Mouse (Mus musculus): ENCODE measurements around the gene Scamp1.
A peak's percentile ranks its signal among the peaks of the same experiment; 100 is the strongest.

The Scamp1 gene

DNA sequence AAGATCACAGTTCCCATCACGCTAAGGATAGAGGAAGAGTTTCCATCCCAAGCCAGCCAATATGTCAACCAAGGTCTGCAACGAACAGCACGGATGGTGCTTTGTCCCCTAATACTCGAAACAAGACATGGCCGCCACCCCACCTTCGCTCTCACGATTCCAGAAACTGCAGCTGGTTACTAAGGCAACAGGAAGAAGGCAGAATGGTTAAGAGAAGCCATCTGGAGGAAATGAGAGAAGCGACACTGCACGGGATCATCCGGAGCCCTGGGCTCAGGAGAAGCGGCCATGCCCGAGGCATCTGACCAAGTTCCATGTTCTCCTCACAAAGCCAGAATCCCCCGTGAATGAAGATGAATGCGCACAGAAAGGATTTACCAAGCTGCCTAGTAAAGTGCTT is 62.0 kb downstream of the Scamp1 start:
- DNase-seq (ENCODE audit: low read depth), result no peak

DNA sequence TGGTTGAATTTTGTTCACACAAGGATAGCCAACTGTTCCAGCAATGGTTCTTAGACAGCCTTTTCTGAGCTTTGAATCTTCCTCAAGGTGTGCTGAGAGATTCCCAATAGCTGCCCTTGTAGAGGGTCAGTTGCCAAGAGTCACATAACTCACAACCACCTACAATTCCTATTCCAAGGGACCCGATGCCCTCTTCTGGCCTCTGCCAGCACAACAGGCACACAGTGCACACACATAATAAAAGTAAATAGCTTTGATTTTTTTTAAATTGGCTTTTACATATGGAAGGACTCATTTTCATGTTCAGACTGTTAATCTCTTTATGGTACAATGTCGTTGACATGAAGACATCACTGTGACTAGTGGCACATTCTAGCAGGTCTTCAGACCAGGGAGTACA is 72.9 kb downstream of the Scamp1 start:
- DNase-seq (ENCODE audit: low read depth), result no peak

DNA sequence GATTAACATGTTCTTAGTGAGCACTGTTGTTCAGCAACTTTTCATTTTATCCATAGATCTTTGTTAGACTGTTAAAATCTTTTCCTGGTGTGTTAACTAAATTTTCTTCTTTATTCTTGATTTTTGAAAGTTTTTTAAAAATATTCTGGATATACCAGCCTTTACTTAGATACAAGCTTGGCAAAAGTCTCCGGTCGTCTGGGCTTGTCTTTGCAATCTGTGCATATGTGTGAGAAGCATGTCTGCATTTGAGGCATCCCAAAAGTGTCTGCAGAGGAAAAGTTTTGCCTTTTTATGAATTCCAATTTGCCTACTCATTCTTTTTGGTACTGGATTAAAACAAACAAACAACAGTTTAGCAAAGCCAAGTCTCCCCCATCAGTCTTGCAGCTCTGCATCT is 73.5 kb downstream of the Scamp1 start:
- DNase-seq (ENCODE audit: low read depth), result no peak

DNA sequence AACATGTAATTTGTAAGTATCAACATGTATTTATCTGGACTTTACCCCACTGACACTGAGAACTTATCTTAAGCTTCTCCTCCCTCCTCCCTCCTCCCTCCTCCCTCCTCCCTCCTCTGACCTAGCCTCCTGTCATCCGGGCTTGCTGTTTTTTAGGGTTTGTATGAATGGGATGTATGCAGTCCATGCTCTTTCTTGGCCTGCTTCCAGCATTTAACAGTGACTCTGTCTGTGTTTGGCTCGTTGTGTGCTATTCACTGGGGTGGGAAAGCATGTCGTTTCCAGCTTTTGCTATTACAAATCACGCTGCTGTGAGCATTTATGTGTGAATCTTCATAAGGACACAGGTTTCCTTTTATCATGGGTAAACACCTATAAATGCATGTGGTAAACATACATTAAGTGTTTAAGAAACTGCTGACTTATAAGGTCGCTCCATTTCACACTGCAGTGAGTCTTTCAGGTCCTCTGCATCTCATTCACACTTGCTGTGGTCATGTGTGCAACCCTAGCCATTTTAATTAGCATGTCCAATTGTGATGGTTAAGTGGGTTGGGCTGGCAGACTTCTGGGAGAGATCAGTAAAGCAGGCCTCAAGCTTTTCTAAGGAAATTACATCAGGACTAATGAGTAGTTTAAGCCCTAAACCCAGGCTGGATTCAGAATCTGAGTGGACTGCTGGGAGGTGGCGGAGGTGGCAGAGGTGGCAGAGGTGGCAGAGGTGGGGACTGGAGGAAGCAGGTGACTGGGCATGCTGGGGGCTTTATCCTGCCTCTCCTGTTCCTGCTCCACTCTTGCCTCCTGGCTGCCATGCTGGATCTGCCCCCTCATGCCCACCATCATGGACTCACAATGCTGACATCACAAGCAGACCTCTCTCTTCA is 74.2 kb downstream of the Scamp1 start:
- DNase-seq (ENCODE audit: low read depth), result no peak

DNA sequence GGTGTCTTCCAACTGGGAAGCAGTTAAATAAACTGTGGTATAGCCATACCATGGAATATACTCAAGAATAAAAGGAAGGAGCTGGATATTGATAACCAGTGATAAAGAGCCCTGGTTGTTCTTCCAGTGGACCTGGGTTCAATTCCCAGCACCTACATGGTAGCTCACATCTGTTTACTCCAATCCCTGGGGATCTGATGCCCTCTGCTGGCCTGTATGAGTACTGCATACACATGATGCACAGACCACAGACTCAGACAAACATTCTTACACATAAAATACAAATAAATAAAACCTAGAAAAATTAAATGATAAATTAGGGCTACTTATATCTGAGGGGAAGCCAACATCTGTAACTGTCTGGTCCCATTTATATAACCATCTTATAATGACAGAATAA is 76.8 kb downstream of the Scamp1 start:
- peak; percentile 12 for DNase-seq (ENCODE audit: low read depth)

DNA sequence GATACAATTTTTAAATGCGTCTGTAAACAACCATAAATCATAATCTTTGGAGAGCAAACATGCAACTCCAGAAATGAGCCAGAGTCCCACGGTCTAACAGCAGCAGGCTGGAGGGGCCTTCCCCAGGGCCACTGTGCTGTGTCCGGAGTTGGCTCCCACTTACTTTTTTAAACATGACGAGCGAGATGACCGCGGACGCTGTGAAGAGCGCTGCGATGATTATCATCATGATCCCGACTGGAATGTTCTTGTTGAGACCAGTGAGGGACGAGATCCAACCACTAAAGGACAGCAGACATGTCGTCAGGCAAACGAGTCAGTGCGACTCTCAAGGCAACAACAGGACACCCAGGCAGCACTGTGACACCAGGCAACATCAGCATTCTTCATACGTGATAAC is 77.7 kb downstream of the Scamp1 start:
- no peak for DNase-seq (ENCODE audit: low read depth)

DNA sequence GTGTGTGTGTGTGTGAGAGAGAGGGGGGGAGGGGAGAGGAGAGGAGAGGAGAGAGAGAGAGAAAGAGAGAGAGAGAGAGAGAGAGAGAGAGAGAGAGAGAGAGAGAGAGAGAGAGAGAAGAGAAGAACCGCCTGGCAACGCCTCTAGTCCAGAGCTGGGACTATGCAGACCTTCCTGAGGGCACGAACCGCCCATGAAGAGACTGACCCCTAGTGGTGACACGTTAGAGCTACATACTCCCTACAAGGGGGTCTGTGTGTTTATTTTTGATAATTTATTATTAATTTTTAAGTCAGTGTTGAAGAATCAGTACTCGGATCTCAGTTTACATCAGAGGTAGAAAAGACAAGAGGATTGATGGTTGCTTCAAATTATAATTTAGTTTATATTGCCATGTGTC is 80.4 kb downstream of the Scamp1 start:
- peak; percentile 53 for DNase-seq (ENCODE audit: low read depth)

DNA sequence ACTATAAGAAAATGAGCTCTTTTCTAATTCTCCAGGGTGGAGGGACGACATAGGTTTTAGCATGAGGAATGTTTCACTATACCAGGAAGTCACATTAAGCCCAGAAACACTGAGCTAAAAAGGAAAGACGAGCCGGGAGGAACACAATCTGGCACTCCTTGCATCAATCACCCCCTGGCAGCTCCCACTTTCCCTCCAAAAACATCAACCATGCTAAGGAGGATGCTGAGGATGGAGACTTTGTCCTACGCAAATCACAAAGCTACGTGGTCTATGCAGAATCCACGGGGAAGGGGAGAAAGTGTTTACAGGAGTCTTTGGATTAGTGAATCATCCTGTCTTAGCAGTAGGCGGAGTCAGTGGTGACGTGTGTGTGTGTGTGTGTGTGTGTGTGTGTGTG is 85.8 kb downstream of the Scamp1 start:
- DNase-seq (ENCODE audit: low read depth), result no peak

DNA sequence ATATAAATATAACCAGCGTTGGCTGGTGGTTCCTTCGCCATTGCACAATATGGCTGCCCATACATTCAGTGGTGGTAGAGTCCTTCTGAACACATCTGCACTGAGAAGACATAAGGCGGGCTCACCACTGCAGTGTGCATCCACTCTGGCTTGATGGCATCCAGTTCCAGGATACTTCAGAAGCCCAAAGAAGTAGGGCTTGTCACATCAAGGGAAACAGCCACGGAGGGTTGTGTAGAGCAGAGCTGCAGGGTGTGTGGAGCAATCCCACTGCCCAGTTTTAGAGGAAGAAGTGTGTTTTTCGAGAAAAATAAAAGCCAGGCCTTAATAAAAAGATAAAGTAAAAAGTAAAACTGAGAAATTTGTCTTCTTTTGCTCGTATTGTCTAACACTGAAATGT is 87.0 kb downstream of the Scamp1 start:
- no peak for DNase-seq (ENCODE audit: low read depth)

DNA sequence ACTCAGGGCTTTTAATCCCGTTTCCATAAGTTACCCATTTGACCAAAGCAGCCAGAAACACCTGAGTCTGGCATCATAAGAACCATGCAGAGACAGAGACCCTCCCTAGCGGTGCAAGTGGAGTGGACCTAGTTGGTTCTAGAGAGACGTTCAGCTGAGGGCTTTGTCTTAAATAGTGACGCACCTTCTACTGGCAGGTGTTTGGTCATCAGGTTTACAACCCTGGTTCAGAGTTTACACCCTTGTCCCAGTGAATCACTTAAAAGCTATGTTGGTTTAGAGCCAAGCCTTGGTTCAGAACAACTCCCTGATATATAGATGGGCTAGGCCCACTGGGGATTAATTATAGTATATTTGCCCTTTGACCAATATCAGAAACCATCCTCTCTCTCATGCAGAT is 92.4 kb downstream of the Scamp1 start:
- DNase-seq (ENCODE audit: low read depth), result no peak

DNA sequence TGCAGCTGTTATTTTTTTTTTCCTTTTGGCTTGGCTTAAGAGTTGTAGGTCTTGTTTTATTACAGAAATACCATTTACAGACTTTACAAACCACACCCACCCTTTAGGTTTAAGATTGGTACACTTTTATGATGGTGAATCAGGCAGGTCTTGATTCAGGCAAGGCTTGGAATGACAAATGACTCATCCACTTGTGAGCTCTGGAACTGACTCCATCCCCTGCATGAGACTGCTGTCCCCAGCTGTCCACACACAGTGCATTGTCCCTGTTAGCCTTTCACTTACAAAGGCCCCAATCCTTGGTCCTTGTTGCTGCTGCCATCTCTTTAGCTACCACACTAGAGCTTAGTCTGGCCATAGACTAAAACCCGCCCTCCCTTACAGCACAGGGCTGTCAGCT is 95.3 kb downstream of the Scamp1 start:
- no peak for DNase-seq (ENCODE audit: low read depth)

DNA sequence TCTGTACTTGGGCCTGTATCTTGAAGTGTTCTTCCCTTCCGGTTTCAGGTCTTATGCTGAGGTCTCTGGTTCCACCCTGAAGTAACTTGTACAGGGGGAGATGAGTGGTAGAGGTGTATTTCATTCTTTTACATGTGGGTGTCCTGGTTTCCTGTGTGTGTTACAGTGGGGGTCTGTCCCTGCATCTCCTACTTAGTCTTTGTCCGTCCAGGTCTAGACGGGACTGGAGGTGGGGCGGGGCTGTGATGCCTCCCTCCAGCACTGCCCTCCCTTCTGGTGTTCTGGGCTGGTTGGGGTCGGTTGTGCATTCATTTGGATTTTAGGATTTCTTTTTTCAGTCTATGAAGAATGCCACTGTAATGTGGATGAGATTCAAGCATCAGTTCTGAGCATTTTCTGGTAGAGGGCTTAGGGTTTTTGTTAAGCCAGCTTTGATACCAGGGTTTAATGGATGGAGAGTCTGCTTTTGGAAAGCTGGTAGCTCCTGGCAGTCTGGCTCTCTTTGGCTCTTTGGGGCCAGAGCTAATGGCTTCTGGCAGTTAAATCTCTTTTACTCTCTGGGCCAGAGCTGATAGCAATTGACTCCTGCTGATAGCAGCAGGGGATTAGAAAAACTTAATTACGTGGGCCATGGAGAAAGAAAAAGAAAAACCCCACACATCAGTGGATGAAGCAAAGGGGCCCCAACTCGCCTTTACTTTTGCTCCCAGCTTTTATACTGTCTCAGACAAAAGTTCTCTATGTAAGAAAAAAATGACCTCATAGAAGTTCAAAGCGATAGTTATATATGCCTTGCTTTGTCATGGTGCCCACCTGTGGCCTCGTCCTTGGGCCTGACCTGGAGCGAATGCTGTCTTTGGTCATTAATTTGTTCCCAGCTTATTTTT is 97.2 kb downstream of the Scamp1 start:
- no peak for DNase-seq (ENCODE audit: low read depth)

DNA sequence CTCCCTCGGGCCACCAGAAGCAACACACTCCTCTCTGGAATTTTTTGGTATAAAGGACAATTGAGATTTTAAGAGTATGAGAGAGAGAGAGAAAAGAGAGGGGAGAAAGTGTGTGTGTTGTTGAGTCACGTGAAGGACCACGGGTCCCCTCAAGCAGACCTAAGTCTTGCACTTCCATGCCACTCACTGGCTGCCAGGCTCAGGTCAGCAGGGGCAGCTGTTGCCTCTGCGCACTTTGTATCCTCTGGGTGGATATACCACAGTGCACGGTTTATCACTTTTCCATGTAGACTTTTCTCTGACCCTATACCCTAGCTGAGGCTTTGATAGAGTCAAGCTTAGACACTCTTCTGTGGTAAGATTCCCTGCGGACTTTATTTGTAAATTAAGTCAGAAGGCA is 100.0 kb downstream of the Scamp1 start:
- DNase-seq (ENCODE audit: low read depth), result no peak

DNA sequence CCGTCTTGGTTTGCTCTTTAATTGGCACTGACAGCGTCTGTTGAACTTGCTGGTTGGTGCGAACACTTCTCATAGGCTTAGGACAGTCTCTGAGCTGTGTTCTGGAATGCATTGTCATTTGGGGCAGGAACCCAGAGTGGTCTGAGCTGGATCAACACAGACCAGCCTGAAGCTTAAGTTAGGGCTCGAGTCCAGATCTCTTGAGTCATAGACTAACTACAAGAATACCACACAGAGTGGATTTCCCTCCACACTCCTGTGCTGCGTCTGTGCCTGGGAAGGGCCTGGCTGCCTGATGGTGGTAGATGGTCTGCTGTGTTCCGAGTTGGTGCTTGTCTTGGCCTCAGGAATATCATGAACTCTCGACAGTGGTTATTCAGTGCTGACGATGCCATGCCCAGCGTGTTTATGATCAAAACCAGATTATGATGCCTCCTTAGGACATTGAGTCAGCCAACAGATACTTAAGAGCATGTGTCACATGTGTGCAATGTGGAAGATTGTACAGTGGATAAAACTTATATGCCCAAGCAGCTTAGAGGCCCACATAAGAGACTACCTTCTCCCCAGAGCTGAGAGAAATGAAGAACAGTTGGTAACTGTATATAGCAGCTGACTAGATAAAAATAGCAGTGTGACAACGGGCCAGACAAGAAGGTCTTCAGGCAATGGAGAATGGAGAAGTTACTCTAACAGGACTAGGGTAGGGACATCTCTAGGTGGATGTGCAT is 100.8 kb downstream of the Scamp1 start:
- DNase-seq (ENCODE audit: low read depth), result no peak

DNA sequence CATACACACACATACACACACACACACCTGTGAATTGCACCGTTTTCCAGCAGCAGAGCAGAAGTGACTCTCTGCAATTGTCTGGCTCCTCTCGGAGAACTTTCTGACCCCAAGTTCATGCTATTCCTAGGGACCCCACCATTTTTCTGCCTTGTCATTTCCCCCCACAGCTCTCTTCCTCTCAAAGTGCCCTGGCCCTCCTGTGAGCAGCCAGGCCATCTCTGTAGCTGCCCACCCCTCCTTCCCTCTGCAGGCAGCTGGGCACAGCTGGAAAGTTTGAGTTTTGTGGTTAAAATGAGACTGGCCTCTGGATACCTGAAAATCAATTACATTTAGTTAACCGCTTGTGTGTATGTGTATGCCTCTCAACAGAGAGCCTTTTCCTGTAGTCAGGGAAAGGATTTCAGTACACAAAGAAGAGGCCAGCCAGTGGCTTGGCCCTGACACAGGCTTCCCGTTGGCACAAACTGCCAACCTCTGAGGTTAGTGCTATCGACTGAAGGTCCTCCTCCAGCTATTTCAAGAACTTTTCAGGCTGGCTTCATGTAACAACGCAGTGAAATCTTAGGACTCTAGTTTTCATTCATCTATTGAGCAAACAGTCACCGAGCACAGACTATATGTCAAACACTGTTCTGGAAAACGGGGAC is 102.2 kb downstream of the Scamp1 start:
- DNase-seq (ENCODE audit: low read depth), result no peak

DNA sequence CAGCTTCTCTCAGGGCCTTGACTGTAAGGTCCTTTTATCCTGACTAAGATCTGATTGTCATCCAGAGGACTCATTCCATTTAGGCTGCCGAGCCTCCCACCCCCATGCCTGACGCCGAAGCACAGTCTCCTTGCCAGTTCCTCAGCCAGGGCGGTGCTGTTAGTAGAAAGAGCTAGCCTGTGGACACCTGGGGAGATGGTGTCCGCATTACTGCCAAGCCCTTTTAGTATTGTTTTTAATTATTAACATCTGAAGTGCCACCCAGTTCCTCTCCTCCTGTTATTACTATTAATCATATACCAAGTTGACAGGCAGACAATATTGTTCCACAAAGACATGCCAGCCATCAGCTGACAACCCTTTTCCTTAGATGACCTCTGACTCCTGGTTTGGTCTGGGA is 103.6 kb downstream of the Scamp1 start:
- DNase-seq (ENCODE audit: low read depth), result no peak

DNA sequence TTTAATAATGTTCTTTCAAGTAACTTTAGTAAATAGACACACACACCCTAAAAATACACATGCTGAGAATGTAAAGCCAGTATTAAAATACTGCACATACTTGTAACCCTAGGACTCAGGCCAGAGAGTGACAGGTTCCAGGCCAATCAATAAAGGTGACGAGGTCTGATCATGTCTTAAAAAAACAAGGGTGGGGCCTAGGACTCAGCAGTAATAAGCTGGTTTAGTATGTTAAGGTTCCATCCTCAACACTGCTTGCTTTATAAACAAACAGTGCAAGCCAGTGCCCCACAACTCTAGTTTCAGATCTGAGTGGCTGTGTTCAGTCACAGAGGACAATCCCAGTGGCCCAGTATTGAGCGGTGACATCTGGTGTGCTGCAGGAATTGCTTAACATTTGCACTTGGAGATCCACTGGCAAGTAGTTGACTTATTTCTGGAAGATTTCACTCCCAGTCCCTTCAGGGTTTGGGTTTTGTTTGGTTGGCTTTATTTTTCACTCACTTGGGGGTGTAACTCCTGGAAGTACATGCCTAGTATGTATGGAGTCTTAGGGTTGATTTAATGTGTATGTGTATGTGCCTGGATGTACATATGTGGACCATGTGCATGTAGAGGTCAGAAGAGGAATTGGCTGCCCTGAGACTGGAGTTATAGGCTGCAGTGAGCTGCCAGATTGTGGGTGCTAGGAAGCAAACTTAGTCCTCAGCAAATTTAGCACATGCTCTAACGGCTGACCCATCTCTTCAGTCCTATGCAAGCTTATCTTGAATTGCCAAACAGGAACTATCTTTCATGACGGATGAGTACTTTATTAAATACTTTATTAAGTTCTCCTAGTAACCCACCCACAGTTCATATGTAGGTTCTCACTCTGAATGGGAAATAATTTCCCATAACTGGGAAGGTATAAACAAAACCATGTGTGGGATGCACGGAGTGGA is 104.9 kb downstream of the Scamp1 start:
- DNase-seq (ENCODE audit: low read depth), result no peak

DNA sequence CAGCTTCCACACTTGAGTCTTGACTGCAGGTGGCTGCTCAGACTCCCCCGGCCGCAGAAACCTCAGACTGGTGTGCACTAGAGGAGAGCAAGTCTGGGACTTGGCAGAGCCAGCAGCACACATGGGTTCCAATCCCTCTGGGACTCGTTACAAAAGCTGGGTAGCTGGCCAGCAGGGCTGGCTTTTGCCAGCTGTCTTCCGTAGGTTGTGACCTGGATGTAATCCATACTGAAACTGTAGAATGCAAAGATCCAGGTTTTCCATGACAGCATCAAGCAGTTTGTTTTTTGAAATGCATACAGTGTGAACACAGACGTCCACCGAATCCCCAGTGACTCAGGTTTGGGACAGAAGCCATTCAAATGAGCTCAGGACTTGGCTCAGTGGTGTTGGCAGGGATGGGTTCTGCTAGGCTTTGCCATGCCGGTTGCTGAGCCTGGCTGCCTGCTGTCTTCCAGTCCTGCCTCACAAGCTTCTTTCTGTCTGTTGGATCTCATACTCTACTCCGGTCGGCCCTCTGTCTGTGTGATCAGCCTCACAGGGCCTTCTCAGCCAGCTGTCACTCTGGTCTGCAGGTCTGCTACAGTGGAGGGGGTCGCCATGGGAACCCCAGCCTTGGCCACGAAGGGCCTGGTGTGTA is 107.1 kb downstream of the Scamp1 start:
- DNase-seq (ENCODE audit: low read depth), result no peak

DNA sequence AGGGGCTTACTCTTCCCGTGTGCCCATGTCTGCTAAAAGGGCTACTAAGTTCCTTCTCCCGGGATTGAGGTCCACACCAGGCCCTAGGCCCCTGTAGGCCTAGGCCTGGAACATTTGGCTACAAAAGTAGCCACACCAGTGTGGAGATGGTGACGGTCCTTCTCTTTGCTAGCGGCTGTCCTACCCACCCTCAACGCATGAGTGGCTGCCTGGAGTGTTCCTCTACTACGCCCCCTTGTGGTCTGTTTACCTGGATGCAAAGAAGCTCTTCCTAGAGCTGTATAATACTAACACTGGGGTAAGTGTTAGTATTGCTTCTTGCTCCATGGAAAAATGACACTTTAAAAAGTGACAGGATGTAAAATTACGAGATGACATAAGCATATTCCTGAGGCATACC is 108.5 kb downstream of the Scamp1 start:
- peak; percentile 30 for DNase-seq (ENCODE audit: low read depth)

DNA sequence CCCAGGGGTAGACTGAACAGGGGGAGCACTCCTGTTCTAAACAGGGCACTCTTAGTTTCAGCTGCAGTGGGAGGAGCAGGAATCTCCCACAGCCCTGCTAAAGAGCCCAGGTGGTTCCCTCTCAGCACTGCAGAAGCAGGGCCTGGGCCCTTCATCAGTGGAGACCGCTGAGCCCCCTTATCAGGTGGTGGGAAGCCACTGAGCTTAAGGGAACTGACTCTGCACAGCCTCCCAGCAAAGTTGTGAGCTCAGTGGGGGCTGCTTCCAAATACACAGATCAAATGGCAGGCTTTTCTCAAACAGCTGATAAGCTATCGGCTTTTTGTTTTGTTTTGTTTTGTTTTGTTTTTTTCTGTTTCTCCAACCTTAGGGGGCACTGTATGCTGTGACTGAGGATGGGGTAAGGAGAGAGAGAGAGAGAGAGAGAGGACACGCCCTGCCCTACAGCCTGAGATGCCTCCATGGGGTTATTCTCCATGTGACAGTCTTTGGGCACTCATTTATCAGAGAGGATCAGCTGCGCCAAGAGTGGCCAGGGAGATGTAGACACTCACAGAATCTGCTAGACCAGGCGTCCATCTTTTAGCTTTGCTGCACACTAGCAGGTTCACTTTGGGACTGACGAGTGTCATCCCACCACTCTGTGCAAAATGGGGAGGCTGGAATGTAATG is 110.1 kb downstream of the Scamp1 start:
- no peak for DNase-seq (ENCODE audit: low read depth)

Data from naive thymus-derived CD4-positive, alpha-beta T cell, adult 2 months (primary cell).